Mouse (Mus musculus) adrenal gland, postnatal 14 days (tissue): Measurements from ENCODE around the gene Hnrnpr. TPM values are rescaled to one million over a fixed set of nuclear protein-coding genes. Genes with fewer than 3 reads are reported as not detected.

Experiments used
- DNase-seq: peaks from one replicate; pipeline ENCODE4 v3.0.0; 2021; ENCODE audit warnings: mixed read lengths
- total RNA-seq: library from RNA; stranded (reverse); gene quantifications from 2 replicates; pipeline ENCODE4 v1.2.3, GENCODE M21; 2021

Gene Hnrnpr
- total RNA-seq, 1 experiment from 2014 or later = 82.8 TPM

DNA sequence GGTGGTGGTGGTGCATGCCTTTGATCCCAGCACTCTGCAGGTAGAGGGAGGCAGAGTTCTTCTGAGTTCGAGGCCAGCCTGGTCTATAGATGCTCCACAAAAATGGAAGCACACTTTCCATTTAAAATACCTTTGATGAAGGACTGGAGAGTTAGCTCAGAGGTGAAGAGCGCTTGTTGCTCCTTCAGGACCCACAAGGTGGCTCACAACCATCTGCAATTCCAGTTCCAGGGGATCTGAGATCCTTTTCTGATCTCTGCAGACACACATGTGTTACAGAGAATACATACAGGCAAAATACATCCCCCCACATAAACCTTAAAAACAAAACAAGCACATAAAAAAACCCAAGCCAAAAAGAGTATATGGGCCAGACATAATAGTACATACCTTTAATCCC is 2.4 kb upstream of the Hnrnpr start:
- DNase-seq = no peak

DNA sequence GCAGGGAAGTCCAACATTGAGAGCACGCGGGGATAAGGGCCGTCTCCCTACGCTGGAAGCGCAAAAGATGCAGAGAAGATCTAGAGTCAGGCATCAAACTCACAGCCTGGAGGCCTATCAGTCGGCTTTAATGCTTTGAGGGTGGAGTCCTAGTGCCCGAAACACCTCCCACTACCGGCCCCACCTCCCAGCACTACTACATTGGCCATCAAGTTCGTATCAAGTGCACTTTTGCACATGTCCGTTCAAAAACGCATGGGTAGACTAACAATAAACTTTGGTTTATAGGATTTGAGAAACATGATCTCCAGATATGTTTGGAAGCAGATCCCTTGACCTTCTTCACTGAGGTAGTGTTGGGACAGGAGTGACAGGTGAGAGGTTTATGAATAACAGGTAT is 962 bp upstream of the Hnrnpr start:
- DNase-seq = peak; percentile 75

GRCm38 (mm10) chr4:136311042-136311999 is 579 bp downstream of the Hnrnpr start:
- peak; percentile 70 for DNase-seq

DNA sequence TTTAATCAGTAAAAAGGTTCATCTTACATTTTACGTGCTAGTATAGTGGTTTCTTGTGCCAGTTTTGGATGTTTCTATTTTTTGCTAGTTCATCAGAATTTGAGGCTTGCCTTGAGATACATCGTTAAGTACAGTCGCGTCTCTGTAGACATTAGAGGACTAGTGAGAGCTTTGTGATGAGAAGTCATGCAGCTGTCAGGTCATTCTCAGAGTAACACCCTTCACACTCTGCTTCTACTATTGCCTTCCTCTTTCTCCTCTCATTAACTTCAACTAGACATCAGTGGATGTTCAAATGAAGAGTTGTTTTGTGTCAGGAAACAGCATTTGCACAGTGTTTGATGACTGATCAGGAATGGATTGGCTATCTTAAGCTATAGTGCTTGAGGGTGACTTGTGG is 1.9 kb downstream of the Hnrnpr start:
- no peak for DNase-seq

- DNase-seq = no peak
Observed at GRCm38 (mm10) chr4:136317667-136318066, 6.9 kb downstream of the Hnrnpr start.

GRCm38 (mm10) chr4:136320016-136320415 is 9.3 kb downstream of the Hnrnpr start:
- DNase-seq = peak; percentile 42

DNA sequence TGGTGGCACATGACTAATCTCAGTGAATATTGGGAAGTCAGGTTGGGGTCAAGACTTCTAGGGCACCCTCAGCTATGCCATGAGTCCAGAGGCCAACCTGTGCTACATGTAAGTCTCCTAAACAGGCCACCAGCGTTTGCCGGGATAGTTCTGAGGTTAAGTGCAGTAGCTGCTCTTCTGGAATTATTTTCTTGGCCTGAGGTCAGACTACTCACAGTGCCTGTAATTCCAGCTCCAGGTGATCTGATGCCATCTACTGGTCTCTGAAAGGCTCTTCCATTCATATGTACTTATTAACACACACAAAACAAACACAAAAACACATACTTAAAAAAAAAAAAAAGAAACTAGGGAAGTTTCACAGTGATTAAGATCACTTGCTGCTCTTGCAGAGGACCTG is 13.5 kb downstream of the Hnrnpr start:
- DNase-seq = peak; percentile 26

- DNase-seq = no peak
Observed at GRCm38 (mm10) chr4:136327238-136327637, 16.5 kb downstream of the Hnrnpr start.

GRCm38 (mm10) chr4:136328115-136328514 is 17.4 kb downstream of the Hnrnpr start:
- no peak for DNase-seq

GRCm38 (mm10) chr4:136331709-136332108 is 21.0 kb downstream of the Hnrnpr start:
- no peak for DNase-seq

DNA sequence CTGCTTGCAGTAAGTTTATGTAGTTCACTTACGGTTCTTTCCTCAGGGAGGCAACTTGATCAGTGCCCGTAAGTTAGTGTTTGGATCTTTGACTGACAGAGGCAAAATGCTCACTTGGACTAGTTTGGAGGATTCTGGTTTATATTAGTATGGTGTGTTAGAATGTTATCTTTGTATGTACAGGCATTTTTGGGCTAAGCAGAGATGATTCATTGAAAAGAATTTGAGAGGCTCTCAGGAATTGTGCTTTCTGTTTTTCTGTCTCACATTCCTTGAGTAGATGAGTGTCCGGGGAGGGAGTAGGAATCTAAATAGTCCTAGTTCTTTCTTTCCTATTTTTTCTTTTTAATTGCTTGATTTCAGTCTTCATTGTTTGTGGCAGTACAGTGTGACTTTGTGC is 22.4 kb downstream of the Hnrnpr start:
- DNase-seq = no peak

DNA sequence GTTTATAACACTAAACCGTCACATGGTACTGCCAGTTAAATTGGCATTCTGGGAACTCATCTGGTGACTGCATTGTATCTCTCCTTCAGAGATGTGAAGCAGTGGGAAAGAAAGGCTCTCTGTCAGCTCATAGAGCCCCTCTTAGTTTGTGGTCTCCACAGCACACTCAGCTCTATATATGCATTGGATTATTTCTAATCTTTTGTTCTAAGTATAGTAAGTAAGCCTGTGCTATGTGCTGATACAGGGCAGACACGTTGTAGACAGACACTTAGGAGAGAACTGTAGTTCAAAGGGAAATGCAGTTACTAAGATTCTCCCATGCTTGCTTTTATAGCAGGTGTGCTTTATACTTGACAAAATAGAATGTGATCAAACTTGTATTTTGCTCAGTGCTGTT is 24.3 kb downstream of the Hnrnpr start:
- no peak for DNase-seq

DNA sequence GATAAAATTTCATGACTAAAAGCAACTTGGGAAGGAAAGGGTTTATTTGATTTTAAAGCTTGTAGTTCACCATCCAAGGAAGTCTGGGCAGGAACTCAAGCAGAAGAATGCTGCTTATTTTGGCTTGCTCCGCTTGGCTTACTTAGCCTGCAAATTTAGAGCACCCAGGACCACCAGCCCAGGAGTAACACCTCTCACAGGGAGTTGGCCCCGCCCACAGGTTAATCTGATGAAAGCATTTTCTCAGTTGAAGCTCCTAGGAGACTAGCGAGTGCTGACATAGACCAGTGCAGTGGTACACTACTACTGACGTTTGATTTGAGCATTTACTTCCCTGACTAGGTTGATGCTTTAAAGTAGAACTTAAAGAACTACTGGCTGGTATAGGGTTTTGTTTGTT is 26.4 kb downstream of the Hnrnpr start:
- no peak for DNase-seq

GRCm38 (mm10) chr4:136349616-136350015 is 38.9 kb downstream of the Hnrnpr start:
- no peak for DNase-seq

DNA sequence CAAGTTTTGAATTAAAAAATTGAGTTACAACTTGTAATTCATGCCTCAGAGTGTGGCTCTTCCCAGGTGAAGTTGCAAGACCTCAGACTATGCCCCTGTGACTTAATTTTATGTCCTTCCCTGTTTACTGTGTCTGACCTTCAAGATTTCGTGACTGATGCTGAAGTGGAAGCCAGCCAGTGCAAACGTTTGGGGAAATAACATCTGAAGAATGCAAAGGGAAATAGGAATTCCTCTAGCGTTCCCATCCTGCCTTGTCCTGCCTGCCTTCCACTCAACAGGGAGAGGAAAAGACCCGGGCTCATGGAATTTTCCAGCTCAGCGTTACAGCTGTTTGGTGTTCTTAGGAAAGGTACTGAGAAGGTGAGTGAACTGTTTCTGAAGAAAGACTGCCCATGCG is 46.3 kb downstream of the Hnrnpr start:
- DNase-seq = no peak

DNA sequence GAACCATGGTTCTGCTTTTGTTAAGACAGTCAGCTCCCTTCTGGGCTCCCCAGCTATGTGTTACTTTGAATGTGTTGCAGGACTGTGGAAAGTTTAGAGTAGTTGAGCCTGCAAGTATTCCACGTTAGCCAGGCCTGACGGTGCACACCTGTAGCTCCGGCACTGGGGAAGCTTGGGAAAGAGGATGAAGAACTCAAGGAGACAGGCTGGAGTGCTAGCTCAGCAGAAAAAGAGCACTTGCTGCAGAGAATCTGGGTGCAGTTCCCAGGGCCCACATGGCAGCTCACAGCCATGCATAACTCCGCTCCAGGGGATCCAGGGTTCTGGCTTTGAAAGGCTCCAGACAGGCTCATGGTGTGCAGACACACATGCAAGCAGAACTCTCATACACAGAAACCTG is 46.7 kb downstream of the Hnrnpr start:
- DNase-seq = no peak

DNA sequence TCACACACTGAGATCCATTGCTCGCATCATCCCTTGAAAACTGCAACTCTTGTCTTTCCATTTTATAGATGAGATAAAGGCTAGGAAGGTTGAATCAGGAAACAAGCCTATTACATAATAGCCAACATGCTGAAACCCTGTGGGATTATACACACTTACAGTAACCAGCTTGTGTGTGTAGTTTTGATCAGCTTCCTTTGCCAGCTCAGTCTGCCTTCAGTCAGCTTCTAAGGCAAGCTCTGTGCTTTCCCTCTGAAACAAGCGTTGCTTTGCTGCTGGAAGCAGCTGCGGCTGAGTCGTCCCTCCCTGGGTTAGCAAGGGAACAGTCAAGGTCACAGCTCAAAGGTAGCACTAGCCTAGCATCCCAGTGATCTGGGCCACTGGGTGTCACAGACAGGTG is 57.1 kb downstream of the Hnrnpr start:
- no peak for DNase-seq

GRCm38 (mm10) chr4:136369727-136370126 is 59.0 kb downstream of the Hnrnpr start:
- peak; percentile 80 for DNase-seq

GRCm38 (mm10) chr4:136373494-136374181 is 62.9 kb downstream of the Hnrnpr start:
- no peak for DNase-seq

DNA sequence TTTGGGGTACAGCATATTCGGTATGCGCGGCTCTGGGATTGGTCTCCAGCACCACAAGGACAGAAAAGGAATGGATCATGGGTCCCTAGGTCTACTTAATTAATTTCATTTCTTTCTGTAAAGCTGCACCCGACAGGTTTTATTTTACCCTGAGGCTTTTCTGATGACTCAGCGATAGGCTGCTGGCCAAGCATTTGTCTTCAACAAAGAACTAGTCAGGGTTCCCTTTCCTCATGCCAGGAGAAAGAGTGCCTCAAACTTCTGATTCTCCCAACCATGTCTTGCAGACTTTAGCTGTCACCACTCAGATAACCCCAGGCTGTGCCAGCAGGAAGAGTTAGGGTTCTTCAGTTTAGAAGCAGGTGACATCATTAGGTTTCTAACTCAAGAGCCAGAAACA is 66.3 kb downstream of the Hnrnpr start:
- DNase-seq = peak; percentile 52

DNA sequence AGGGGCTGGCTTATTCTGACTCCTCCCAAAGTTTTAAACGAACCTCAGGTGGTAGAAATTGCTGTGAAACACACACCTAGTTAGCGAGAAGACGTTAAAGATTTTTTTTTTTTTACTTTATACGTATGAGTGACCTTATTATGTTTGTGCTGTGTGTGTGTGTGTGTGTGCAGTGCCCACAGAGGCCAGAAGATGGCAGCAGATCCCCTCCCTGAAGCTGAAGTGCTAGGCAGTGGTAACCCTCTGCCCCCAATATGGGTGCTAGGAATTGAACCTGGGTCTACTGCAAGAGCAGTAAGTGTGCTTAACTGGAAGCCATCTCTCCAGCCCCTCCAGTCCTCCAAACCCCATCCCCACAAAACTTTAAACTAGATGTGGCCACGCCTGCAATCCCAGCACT is 72.3 kb downstream of the Hnrnpr start:
- no peak for DNase-seq

- DNase-seq = peak; percentile 24
Observed at GRCm38 (mm10) chr4:136383839-136384238, 73.1 kb downstream of the Hnrnpr start.

DNA sequence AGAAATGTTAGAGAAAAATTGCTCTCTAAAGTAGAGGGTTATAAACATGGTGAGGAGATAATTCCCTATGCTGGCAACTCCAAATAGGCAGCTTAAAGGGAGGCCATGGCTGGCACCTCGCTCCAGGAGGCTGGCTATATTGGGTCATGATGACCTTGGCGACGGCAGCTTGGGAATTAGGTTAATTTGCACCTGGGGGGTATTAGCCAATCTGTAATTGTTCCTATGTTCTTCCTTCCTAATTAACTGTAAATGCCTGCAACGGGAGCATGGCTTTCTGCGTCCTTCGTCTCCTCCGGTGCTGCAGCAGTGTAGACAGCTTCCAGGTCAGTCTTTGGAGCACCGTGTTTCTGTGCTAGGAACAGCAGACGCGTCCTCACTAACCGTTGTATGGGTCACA is 76.5 kb downstream of the Hnrnpr start:
- DNase-seq = no peak

DNA sequence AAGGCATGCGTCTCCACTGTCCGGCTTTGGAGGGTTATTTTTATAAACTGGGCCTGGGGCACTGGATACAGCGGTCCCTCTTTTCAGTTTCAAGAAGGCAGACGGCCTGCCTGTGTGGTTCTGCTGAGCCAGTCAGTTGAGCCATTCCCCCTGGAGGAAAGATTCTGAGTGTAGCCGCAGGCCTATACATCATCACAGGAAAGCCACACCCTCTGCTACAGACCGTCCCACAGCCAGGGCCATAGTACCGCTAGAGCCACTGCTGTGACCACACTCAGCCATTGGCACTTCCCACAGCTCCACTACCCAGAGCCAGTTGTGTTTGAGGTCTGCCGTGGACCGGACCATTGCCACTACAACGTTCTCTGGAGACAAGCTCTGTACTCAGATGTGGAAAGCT is 91.1 kb downstream of the Hnrnpr start:
- no peak for DNase-seq
